Mouse (Mus musculus) adrenal gland, postnatal 10 days (tissue): ENCODE measurements around the gene Lamtor4. TPM values are rescaled to one million over a fixed set of nuclear protein-coding genes. Genes with fewer than 3 reads are reported as not detected.

Experiments used
- DNase-seq: peaks from one replicate; pipeline ENCODE4 v3.0.0; 2021; ENCODE audit warnings: mixed read lengths
- total RNA-seq, 2 experiments: library from RNA; stranded (reverse); gene quantifications; 2 replicates each; pipeline ENCODE4 v1.2.3; 2021

The Lamtor4 gene
- total RNA-seq, 2 experiments from 2014 or later = 67.1 to 74.8 TPM

DNA sequence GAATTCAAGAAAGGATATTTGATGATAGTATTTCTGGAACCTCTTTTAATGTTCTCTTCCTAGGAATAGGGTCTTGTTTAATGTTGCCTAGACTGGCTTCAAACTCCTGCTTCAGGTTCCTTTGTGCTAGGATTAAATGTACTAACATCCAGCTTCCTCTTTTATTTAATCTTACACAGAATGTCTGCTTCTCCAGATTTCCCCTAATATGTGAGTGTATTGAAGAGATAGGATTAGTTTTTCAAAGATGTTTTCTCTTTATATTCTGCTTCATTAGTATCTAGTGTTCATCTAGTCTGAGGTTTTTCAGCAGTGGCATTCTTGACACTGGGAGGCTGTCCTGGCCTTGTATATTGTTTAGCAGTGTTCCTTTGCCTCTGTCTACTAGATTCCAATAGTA is 38.9 kb downstream of the Lamtor4 start:
- no peak for DNase-seq

DNA sequence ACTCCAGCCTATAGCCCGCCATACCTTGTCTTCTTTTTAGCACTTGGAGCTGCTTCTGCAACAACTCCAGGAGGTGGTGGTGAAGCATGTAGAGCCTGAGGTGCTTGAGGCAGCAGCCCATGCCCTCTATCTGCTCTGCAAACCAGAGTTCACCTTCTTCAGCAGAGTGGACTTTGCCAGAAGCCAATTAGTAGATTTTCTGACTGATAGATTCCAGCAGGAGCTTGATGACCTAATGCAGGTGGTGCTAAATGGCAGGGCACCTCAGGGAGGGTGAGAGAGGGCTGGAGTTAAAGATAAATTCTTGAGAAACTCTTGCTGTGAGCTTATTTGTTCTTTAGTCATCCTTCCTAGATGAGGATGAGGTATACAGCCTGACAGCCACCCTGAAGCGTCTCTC is 44.3 kb downstream of the Lamtor4 start:
- no peak for DNase-seq

Other genes starting within 250 kb of the Lamtor4 start
- gene Smok3a, start 234.2 kb upstream of the Lamtor4 start, total RNA-seq = not detected
- gene Smok3b, start 234.1 kb upstream of the Lamtor4 start, total RNA-seq = not detected
- not detected for gene Smok3c, start 202.3 kb upstream of the Lamtor4 start, total RNA-seq
- 10 to 100 TPM; 29.2 to 33.8 TPM for gene Zkscan1, start 170.4 kb upstream of the Lamtor4 start, total RNA-seq
- gene Zscan21, start 138.6 kb upstream of the Lamtor4 start, total RNA-seq = 10 to 100 TPM; 17.3 to 19.4 TPM
- 10 to 100 TPM; 10.6 to 14.3 TPM for gene Zfp113, start 99.7 kb upstream of the Lamtor4 start, total RNA-seq
- 100 to 1,000 TPM; 151 to 155 TPM for gene Cops6, start 94.4 kb upstream of the Lamtor4 start, total RNA-seq
- 10 to 100 TPM; 19.7 to 31.9 TPM for gene Ap4m1, start 83.5 kb upstream of the Lamtor4 start, total RNA-seq
- gene Mcm7, start 83.1 kb upstream of the Lamtor4 start, total RNA-seq = 10 to 100 TPM; 52.6 to 68.5 TPM
- gene Taf6, start 68.0 kb upstream of the Lamtor4 start, total RNA-seq = 10 to 100 TPM; 30.4 to 33.3 TPM
- gene Cnpy4, start 68.0 kb upstream of the Lamtor4 start, total RNA-seq = 10 to 100 TPM; 19.1 to 20.1 TPM
- gene Mblac1, start 61.2 kb upstream of the Lamtor4 start, total RNA-seq = 1 to 10 TPM; 8.1 to 9.4 TPM
- gene Nxpe5, start 29.6 kb upstream of the Lamtor4 start, total RNA-seq = under 1 TPM; 0.51 to 0.96 TPM
- gene BC037034, start 8.6 kb downstream of the Lamtor4 start, total RNA-seq = 10 to 100 TPM; 17.1 to 20.6 TPM
- gene Gal3st4, start 17.4 kb downstream of the Lamtor4 start, total RNA-seq = under 1 TPM; 0.15 to 0.54 TPM
- gene Gm43720, start 24.5 kb downstream of the Lamtor4 start, total RNA-seq = under 1 TPM in 1 of 2 experiments, not detected in 1; 0.03 TPM
- gene Gpc2, start 24.5 kb downstream of the Lamtor4 start, total RNA-seq = 1 to 10 TPM in 1 of 2 experiments, under 1 TPM in 1; 0.96 to 2.0 TPM
- gene Stag3, start 24.8 kb downstream of the Lamtor4 start, total RNA-seq = under 1 TPM; 0.30 to 0.39 TPM
- gene Pvrig, start 86.5 kb downstream of the Lamtor4 start, total RNA-seq = under 1 TPM in 1 of 2 experiments, not detected in 1; 0.42 TPM
- gene Zfp157, start 186.0 kb downstream of the Lamtor4 start, total RNA-seq = 10 to 100 TPM in 1 of 2 experiments, 1 to 10 TPM in 1; 8.6 to 13.2 TPM